Mouse (Mus musculus) frontal cortex, postnatal 10 days (tissue): Measurements from ENCODE around the gene Elp6.
"Not testable (repeated sequence)": the region's sequence is repeated elsewhere in the genome, so short reads cannot be mapped to it uniquely, and the experiment has no call there.

Experiments
- DNase-seq, 2 experiments: peaks; one replicate each; pipeline ENCODE4 v3.0.0; 2022; ENCODE audit warnings: low spot score in 2 of 2, mixed read lengths in 1 of 2

Gene Elp6

DNA sequence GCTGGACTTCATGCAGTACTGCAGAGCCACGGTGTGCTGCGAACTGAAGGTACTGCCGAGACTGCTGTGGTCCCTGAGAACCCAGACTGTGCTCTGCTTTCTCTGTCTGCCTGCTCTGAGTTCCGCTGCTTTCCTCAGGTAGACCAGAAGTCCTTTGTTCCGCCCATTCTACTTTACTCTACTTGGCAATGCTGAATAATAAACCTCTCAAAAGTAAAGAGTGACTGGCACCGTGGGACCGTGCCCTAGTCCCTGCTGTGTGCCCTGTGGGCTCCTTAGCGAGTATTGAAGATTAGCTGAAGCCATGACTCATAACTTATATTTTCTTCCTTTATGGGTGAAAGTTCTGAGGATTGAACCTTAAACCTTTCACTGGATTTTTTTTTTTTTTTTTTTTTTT is 10.9 kb downstream of the Elp6 start:
- no peak for DNase-seq

DNA sequence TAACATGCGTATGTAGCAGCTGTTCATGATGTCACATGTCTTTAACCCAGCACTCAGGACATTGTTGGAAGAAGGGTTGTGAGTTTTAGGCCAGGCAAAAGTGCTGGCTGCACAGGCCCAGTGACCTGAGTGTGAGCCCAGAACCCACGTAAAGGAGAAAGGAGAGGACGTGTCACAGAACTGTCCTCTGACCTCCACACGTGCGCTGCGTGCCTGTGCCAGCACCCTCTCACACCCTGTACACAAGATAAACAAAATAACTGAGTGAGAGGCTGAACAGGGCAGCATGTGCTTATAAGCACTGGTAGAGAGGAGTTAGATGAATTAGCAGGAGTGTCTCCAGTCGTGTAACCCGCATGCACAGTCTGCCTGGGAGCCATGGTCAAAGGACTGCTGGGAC is 11.5 kb downstream of the Elp6 start:
- DNase-seq, result no peak

DNA sequence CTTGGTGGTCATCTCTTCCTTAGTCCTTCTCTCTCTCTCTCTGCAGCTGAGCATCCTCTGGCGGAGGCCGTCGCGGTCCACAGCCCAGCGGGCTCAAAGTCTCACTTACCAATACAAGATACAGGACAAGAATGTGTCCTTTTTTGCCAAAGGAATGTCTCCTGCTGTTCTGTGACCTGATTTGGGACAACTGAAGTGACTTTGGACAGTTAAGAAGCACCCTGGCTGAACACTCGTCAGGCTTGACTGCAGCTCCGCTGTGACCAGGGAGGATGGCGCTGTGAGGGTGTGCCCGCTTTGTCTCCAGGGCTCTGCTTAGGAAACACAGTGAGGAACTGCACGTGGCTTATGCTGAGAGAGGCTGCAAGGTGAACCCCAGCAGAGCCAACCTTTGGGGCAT is 15.8 kb downstream of the Elp6 start:
- DNase-seq, result no peak

DNA sequence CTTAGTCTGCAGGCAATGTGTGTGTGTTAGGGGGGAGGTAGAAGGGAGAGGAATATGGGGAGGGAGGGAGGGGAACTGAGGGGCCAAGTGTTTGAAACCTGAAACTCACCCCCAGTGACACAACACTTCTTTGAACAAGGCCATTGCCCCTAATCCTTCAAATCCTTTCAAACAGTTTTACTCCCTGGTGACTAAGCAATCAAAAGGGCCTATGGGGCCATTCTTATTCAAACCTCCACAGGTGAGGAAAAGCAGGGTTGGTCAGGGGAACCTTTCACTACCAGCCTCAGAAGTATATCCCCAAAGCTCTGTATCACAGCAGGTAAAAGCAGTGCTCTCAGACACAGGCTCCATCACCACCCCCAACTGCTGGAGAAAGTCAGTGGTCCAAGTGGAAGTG is 18.0 kb downstream of the Elp6 start:
- DNase-seq, result no peak

DNA sequence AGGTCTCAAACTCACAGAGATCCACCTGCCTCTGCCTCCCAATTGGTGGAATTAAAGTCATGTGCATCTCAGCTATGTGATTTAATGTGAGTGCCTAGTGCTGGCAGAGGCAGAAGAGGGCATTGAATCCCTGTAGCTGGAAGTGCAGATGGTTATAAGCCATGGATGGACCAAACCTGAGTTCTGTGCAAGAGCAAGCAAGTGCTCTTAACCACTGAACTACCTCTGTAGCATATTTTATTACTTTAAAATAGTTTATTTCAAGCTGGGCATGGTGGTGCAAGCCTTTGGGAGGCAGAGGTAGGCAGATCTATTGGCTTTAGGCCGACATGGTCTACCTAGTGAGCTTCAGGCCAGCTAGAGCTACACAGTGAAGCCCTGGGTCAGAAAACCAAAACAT is 19.2 kb downstream of the Elp6 start:
- DNase-seq, result no peak

DNA sequence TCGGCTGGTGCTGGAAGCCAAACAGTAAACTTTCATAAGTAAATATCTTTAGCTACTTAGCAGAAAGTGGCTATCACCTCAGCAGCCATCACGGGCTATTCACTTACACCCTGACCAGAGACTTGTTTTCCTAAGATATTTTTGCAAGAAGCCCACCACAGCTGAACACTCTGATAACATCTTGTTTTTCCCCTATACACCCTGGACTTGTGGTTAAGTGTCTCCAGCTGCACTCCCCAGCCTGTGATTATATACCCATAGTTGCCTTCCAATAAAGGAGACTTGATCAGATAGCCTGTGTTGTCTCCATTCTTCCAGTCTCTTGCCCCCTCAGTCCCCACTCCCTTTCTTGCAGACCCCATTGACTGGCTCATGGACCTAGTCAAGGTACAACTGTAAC is 23.2 kb downstream of the Elp6 start:
- DNase-seq, result no peak

DNA sequence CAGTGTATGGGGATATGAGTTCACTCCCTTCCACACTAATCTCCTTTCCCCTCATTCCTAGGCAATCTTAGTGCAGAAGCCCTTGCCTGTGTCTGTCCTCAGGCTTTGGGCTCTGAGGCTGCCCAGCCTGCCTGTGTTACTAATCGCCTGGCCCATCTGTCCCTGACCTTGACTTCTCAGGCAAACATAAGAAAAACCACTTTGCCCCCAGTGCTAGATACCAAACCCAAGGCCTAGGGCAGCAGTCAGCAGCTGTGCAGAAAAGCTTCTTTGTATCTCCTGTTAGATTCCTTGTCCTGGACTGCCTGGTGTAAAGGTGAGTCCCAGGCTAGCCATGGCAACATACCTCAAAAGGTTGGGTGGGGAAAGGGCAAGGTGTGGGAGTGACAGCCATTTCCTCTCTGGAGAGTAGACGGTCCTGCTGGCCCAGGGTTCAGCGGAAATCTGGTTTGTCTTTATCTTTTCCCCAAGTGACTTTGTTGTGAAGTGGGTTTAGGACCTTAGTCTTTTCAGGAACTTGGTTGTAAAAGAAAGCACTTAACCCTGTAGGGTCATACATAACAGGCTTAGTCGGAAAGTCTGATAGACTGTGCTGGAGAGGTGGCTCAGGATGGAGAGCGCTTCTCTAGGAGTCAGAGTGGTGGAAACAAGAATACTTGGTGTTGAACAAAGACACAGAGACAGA is 24.1 kb downstream of the Elp6 start:
- DNase-seq, result no peak

DNA sequence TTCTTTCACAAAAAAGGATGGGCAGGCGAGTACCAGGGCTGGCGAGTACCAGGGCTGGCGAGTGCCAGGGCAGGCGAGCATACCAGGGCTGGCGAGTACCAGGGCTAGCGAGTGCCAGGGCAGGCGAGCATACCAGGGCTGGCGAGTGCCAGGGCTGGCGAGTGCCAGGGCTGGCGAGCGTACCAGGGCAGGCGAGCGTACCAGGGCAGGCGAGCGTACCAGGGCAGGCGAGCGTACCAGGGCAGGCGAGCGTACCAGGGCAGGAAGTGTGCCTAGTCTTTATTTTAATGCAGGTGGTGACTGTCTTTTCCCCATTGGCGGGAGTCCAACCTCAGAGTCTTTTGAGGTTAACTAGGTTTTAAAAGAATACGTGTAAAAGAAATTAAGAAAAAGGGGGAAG is 24.7 kb downstream of the Elp6 start:
- no peak for DNase-seq

DNA sequence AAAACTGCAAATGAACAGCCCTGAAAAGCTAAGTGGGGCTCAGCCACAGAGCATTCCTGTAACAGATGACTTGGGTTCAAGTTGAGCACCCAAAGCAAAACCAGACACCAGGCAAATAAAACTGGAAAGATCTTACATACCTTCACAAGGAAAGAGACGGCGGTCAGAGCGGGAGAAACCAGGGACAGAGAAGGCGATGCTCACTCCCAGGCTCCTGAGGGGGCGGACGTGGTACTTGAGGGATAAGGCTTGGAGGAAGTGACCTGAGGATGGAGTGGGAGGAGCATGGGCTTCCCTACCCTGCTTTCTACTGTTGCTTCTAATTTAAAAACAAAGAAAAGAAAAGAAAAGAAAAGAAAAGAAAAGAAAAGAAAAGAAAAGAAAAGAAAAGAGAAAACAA is 25.4 kb downstream of the Elp6 start:
- no peak for DNase-seq

DNA sequence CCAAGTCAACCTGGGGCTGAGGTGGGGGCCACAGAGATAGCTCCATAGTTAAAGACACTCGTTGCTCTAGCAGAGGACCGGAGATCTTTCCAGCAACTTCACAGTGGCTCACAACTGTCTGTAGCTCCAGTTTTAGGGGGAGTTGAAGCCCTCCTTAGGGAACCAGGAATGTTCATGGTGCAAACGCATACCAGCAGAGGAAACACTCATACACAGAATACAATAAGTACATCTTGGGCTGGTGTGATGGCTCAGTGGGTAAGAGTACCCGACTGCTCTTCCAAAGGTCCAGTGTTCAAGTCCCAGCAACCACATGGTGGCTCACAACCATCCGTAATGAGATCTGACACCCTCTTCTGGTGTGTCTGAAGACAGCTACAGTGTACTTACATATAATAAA is 25.9 kb downstream of the Elp6 start:
- not testable (repeated sequence) for DNase-seq

DNA sequence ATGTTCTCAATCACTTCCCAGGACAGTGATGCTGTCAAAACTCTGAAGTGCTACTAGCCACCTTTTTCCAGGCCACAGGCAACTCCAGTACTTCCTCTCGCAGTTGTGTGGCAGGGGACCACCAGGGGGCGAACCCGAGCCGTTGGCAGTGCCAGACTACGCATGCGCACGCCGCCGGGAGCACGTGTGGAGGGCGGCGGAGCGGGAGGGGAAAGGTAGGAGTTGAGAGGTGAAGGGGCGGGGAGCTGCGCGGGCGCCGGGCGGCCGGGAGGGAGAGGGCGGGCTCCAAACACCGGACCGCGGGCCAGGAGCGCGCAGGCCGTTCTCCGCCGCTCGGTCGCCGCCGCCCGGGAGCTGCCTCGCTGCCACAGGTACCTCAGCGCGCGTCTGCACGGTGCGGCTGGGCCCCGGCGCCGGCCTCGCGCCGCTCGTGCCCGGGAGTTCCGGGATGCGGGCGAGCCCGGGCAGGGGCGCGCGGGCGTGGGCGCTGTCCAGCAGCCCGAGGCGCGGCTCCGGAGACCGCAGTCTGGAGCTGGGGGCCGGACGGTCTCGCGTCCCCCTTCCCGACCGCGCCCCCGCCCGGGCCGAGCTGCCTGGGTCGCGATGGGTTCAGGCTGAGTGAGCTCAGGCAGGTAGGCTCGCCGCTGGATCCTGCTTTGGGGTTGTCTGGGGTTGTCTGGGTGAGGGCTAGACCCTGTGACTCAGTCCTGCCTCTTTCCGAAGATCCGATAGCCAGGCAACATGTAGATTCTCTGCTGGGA is 28.3 kb downstream of the Elp6 start, which contains the start of gene Scap:
Gene Scap, plus strand, starts transcription at position 154 of the 761 bp plus-strand sequence.
- DNase-seq, result peak; percentile 89 to 96

DNA sequence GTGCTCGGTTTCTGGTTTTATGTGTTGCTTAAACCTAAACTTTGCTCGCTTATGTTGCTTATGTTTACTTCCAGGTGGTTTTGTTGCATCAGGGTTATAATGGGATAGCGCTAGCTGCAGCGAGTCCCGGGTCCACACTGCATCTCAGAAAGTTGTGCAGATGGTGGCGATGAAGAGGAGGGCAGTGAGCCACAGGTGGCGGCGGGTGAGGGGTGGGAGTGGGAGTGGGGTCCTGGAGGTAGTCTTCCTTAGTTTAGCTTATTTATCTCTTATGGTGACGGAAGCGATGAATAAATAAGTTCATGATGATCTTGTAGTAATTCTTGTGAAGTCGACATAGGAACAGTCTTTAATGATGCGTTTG is 28.9 kb downstream of the Elp6 start:
- DNase-seq, result no peak

DNA sequence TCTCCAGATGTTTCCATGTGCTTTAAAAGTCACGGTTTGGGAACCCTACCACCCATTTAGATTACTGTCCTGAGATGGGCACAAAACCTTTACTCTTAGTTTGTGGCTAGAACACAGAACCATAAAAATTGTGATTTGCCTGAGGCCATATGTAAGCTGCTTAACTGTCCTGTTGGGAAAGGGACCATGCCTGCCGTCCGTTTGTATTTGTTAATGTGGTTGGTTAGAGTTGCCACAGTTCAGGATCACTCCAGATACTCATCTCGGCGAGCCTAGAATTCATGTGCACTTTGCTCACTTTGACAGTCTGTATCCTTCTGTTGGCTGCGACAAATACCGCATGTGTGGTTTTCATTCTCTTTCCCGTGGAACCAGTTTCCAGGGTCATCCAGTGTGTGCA is 29.9 kb downstream of the Elp6 start:
- DNase-seq, result no peak

DNA sequence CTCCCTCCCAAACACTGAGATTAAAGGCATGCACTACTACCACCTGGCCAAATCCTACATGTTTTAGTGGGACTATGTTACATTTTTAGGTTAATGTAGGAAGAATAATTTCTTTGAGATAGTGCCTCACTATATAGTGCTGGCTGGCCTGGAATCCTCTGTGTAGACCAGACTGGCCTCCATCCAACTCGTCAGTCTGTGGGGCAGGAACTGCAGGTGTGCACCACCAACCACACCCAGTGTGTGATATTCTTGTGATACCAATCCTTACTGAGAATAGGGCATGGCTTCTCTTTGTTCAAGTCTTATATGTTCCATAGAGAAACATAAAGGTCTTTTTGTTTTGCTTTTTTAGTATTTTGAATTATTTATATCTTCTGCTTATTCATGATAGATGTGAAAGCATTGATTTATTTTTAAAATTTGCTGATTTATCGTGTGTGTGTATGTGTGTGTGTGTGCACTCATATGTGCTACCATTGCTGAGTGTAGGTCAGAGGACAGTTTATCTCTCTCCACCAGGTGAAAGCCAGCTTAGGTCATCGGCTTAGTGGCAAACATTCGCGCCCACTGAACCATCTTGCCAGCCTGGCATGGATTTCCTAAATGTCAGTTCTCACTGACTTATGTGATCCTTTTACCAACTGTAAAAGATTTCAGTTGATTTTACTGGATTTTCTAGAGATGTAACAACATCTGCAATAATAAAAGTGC is 35.2 kb downstream of the Elp6 start:
- DNase-seq, result no peak

DNA sequence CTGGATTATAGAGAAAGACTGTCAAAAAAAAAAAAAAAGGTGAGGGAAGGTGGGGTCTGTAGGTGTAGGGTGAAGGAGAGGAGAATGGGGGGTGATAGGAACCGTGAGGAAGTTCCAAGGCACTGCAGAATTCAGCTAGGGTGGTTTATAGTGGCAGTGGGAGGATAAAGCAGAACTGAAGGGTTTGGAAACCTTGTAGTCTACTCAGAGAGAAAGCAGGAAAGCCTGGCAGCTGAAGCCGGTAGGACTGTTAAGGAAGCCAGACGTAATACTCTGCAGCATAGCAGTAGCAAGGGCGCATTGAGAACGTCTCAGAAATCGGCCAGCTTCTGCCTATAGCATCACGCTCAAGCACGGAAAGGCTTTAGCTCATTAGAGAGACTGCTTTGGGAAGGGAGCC is 37.0 kb downstream of the Elp6 start:
- DNase-seq, result no peak

DNA sequence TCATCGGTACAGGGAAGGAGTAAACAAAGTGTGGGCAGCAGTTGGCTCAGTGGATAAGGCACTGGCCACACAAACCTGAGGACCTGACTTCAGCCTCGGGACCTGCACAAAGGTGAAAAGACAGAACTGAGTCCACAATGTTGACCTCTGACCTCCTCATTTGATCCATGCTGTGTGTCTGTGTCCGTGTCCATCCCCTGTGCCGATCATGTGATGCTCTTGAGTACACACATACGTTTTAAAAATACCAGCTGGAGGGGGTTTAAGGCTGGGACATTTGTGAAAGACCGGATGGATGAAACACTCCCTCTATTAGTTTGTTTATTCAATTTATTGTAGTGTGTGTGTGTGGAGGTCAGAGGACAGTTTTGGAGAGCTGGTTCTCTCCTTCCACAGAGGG is 38.8 kb downstream of the Elp6 start:
- no peak for DNase-seq

DNA sequence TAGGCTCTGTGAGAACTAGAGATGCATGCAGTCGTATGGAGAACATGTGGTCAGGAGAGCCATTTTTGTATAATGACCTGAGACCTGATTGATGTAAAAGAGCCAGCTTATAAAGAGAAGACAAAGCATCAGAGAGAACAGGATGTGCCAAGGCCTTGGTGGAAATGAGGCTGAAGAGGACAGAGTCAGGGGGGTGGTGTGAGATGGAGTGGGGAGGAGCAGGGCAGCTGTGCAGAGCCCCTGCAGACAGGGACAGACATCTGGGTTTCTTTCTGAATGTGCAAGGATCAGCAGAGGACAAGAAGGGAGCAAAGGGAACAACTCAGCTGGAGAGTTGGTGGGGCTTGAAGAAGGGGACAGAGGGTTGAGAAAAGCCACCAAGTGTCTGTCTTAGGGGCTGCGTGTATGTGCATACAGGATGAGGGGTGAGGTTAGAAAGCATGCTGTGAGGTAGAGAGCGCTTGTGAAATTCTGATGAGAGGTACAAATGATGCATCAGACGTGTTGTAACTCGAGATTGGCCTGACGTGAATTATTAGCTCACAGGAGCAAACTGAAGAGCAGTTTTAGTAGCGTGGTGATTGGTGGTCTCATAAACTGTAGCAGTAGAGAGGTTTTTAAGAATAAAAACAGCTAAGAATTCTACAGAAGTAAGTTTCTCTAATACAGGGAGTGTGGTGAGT is 40.2 kb downstream of the Elp6 start:
- no peak for DNase-seq

DNA sequence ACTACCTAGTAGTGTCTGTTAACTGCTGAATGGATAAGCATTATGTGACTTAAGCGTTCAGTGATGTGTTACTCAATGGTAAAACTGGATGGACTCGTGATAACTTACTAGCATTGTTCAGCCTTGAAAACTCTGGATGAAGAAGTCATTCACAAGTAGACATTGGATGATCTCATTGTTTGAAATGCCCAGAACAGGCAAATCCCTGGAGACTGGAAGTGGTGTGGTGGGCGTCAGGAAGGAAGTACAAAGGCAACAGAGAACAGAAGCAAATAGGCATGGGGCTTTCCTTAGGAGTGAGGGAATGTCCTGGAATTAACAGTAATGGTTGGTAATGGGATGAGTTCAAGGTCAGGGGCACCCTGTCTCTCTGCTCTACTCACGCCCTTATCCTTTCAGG is 43.9 kb downstream of the Elp6 start:
- DNase-seq, result no peak

DNA sequence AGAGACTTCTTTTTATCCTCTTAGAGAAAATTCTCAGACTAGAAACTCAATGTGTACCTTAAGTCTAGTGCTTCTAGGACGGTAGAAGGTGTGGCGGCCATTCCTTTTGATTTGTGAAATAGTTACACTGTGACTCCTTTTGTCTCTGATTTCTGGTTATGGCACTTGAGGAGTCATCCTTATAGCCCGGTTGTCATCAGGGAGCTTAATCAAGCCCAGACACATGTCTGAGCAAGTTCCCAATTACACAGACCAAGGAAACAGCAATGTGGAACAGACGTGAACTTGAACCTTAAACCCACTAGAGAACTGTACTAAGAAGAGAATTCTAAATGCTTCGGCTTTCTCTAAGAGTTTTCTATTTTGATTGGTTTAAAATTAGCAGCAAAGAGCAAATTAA is 45.2 kb downstream of the Elp6 start:
- no peak for DNase-seq

DNA sequence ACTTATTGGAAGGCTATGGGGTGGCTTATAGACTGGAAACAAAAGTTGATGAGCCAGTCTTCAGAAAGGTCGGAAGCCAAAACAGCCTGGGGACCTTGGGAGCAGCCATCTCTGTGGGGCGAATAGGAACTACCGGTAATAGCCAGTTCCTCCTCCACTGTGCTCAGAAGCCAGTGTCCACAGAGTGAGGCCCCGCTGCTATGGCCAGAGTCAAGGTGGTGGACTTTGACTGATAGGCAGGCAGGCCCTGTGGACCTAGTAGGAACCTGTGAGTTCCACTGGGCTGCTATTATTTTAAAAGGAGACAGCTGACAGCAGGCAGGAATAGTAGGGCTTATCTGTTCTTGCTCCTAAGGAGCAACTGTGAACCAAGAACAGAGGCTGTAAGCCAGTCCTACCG is 45.6 kb downstream of the Elp6 start:
- no peak for DNase-seq

DNA sequence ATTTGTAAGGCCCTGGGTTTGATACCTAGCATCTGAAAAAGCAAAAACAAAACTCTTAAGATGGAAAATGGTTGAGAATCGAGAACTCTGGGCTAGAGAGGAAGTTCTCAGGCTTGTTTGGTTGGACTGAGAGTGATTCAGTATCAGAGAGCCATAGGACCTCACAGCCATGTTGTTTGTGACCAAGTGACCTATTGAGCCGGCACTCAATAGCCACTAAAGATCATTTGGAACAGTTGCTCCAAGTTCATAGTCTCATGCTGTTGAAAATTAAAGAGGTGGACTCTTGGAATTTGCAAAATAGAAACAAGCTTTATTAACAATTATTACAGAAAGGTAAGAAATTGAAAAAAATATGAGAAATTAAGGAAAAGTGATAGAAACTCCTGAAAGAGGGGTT is 46.4 kb downstream of the Elp6 start:
- DNase-seq, result no peak

DNA sequence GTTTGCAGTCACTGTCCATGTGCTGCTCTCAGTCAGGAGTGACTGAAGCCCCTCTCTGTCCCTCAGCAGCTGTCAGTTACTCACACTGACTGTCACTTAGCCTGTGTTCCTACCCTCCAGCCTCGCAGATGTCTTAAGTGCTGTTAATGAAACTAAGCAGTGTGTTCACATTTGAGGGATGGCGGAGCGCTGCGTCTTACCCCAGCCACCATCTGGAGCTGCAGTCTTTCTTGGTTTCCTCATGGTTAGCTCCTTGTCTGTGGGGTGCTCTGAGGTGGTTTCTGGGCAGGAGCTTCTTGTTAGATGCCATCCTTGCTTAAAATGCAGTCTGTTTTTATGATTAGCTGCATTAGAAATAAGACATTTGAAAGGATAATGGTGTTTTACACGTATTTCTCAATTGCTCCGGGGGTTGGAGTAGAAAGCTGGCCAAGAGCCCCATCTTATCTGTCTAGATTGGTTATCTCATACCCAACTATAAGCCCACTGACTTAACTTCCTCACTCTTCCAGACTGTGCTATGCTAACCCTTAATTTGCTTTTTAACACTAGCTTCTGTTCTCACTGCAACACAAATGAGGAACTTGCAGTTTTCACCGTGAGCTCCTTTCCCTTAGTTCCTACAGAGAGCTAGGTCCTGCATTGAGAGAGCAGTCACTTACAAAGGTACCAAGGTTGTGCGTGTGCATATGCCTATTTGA is 47.1 kb downstream of the Elp6 start:
- DNase-seq, result no peak
